Mouse (Mus musculus) liver, adult 2 months (tissue): ENCODE data around the gene Ptch1.

ENCODE experiments used
- CTCF ChIP-seq: fragments of 200-500 bp; IDR thresholded peaks from 2 replicates; pipeline ENCODE4 v1.5.1; 2011; ENCODE audit warnings: low read depth, low read length, control low read depth
- POLR2A ChIP-seq: fragments of 200-500 bp; IDR thresholded peaks from 2 replicates; pipeline ENCODE4 v1.6.1; 2011; ENCODE audit warnings: low read length, control low read depth; ENCODE audit not compliant: insufficient read depth; ENCODE audit errors: extremely low read depth

- TF ChIP-seq CTCF (no peak), POLR2A (no peak)
Measured at GRCm38 (mm10) chr13:63525571-63526197, 47.7 kb downstream of the Ptch1 start.
